Comparison of ENCODE assay signal across 9 mouse cellular contexts in the genomic region with DNA sequence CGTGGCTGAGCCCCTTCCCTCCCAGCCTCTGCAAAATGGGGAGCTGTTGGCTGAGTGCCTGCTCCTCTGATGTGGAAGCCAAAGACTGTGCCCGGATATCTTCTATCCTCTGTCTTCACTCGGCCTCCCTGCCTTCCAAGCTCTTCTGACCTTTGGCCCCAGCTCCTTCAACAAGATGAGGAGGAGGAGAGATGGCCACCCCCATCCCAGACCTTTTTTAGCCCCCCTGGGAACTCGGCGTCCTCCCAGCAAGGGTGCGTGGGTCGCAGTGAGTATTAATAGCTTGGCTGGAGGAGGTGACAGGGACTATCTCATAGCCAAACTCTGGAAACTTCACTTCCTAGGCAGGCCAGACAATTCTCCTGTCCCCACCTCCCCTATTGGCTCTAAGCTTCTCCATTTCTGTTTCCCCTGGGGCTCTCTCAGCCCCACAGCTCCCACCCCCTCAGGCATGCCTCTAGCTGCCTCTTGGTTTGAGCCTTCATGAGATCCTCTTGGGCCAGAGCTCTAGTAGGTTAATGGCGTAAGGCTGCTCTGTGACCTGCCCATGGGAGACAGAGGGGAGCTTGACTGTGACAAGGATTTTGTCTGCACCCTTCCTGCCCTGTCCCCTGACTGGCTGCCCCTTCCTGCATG. TPM values are rescaled to one million over a fixed set of nuclear protein-coding genes. Genes with fewer than 3 reads are reported as not detected.
A peak's percentile ranks its signal among the peaks of the same experiment; 100 is the strongest.
DNase-seq lines count a peak whose midpoint lies in the region; ATAC-seq lines count a peak whose summit lies in the region.
"Had no signal": no experiment of that assay in that cellular context is flagged by ENCODE, and none has a peak within 500 bp of the region (broad histone marks: within the 10 kb centered on the region; RNA-seq: fewer than 3 reads in every experiment).

No protein-coding gene starts in this region.

- no peak for ATAC-seq in heart, embryonic 12.5 days (ENCODE audit: insufficient number of reproducible peaks, low FRiP score)
- no peak for ATAC-seq in liver, embryonic 12.5 days
- no peak for ATAC-seq in forebrain, embryonic 12.5 days (ENCODE audit: low FRiP score)

- H3K4me1 ChIP-seq in heart, embryonic 12.5 days (replicated peaks), result peaks cover 72% of the 10 kb centered on the region
- peaks cover 67% of the 10 kb centered on the region for H3K4me1 ChIP-seq in limb, embryonic 10.5 days
- H3K4me1 ChIP-seq in liver, embryonic 12.5 days, result peaks cover 57% of the 10 kb centered on the region
- peaks cover 6% of the 10 kb centered on the region; the same call in 1 of the 2 replicates for H3K4me1 ChIP-seq in forebrain, embryonic 12.5 days

- peak; percentile 71 to 72 for DNase-seq in gastrocnemius, adult 8-10 months (ENCODE audit: low spot score in 2 of 2)
- no peak for DNase-seq in gastrocnemius, postnatal 14 days
- peak; percentile 42 to 53 for DNase-seq in adrenal gland, postnatal 36 days
- no peak for DNase-seq in limb, embryonic 10.5 days (ENCODE audit: low spot score)
- no peak for DNase-seq in embryo, embryonic 10.5 days (ENCODE audit: low spot score)

- H3K36me3 ChIP-seq in heart, embryonic 12.5 days, result no peaks in the 10 kb centered on the region
- no peaks in the 10 kb centered on the region for H3K36me3 ChIP-seq in limb, embryonic 10.5 days
- H3K36me3 ChIP-seq in liver, embryonic 12.5 days, result no peaks in the 10 kb centered on the region
- no peaks in the 10 kb centered on the region for H3K36me3 ChIP-seq in forebrain, embryonic 12.5 days (replicated peaks)

- intact Hi-C loops in gastrocnemius, postnatal 14 days (cut with DNase I; ENCODE audit: low total_unique reads), result no loop called here

- 23% methylated on average over 8 of the region's 8 CpGs for WGBS in heart, embryonic 12.5 days
- 56% methylated on average over 8 of the region's 8 CpGs for WGBS in limb, embryonic 10.5 days
- WGBS in liver, embryonic 12.5 days (ENCODE audit: insufficient replicate concordance), result 48% methylated on average over 8 of the region's 8 CpGs
- WGBS in forebrain, embryonic 12.5 days, result 68% methylated on average over 8 of the region's 8 CpGs

- H3K4me3 ChIP-seq in heart, embryonic 12.5 days, result no peak overlapping the region
- H3K4me3 ChIP-seq in limb, embryonic 10.5 days, result no peak overlapping the region
- no peak overlapping the region for H3K4me3 ChIP-seq in liver, embryonic 12.5 days
- no peak overlapping the region for H3K4me3 ChIP-seq in forebrain, embryonic 12.5 days (replicated peaks)

- no peak overlapping the region for H3K4me2 ChIP-seq in heart, embryonic 12.5 days
- H3K4me2 ChIP-seq in liver, embryonic 12.5 days, result no peak overlapping the region
- H3K4me2 ChIP-seq in forebrain, embryonic 12.5 days, result no peak overlapping the region
- H3K4me2 ChIP-seq: liver, embryonic 11.5 days had no signal

- 0 out of 2 replicates have a peak, but pooled peaks cover 5% of the 10 kb centered on the region for H3K9me3 ChIP-seq in heart, embryonic 12.5 days (replicated peaks)
- H3K9me3 ChIP-seq in limb, embryonic 10.5 days (replicated peaks), result no peaks in the 10 kb centered on the region
- H3K9me3 ChIP-seq in liver, embryonic 12.5 days (replicated peaks), result peaks cover 5% of the 10 kb centered on the region
- H3K9me3 ChIP-seq in forebrain, embryonic 12.5 days, result no peaks in the 10 kb centered on the region

- H3K9ac ChIP-seq in heart, embryonic 12.5 days, result no peak overlapping the region
- H3K9ac ChIP-seq in liver, embryonic 12.5 days, result no peak overlapping the region
- H3K9ac ChIP-seq in forebrain, embryonic 12.5 days, result no peak overlapping the region

- peak overlapping the region; percentile 74 for H3K27ac ChIP-seq in heart, embryonic 12.5 days (ENCODE audit: poor library complexity, severe bottlenecking)
- peak overlapping the region; percentile 66 for H3K27ac ChIP-seq in limb, embryonic 10.5 days
- no peak overlapping the region for H3K27ac ChIP-seq in liver, embryonic 12.5 days
- H3K27ac ChIP-seq in forebrain, embryonic 12.5 days, result no peak overlapping the region

- H3K27me3 ChIP-seq in heart, embryonic 12.5 days (replicated peaks), result no peaks in the 10 kb centered on the region
- H3K27me3 ChIP-seq in limb, embryonic 10.5 days (ENCODE audit: low read depth, poor library complexity, severe bottlenecking), result no peaks in the 10 kb centered on the region
- H3K27me3 ChIP-seq in liver, embryonic 12.5 days (replicated peaks), result peaks cover 15% of the 10 kb centered on the region; the same call in 1 of the 2 replicates
- H3K27me3 ChIP-seq in forebrain, embryonic 12.5 days, result no peaks in the 10 kb centered on the region

RNA-seq across cellular contexts. Expression of gene Rpl29, which starts 22.7 kb away (rescaled TPM):
- total RNA-seq in gastrocnemius, adult 8-10 months (2022), result 100 to 1,000 TPM; 259 to 320 (median 274) TPM
- total RNA-seq in gastrocnemius, postnatal 14 days (2021), result 100 to 1,000 TPM; 350 to 424 TPM
- 100 to 1,000 TPM; 403 to 411 TPM for total RNA-seq in adrenal gland, postnatal 36 days (2021)
- polyA plus RNA-seq in heart, embryonic 12.5 days (2016; fragmentation: Nextera tagmentation; extraction: Ambion mirVana), result 608 and 648 TPM in 2 replicates
- polyA plus RNA-seq in limb, embryonic 10.5 days (2016; fragmentation: Nextera tagmentation; extraction: Ambion mirVana), result 1,033 and 1,267 TPM in 2 replicates
- 870 and 914 TPM in 2 replicates for polyA plus RNA-seq in liver, embryonic 12.5 days (2016; fragmentation: Nextera tagmentation; extraction: Ambion mirVana)
- 757 and 770 TPM in 2 replicates for polyA plus RNA-seq in forebrain, embryonic 12.5 days (2016; fragmentation: Nextera tagmentation; extraction: Ambion mirVana)

RNA-seq across cellular contexts. Expression of gene Acy1, which starts 31.6 kb away (rescaled TPM):
- total RNA-seq in gastrocnemius, adult 8-10 months (2022), result 10 to 100 TPM in 2 of 4 experiments, 1 to 10 TPM in 2; 6.2 to 13.0 (median 9.1) TPM
- total RNA-seq in gastrocnemius, postnatal 14 days (2021), result 10 to 100 TPM in 1 of 2 experiments, 1 to 10 TPM in 1; 8.4 to 10.9 TPM
- 10 to 100 TPM; 11.7 to 14.8 TPM for total RNA-seq in adrenal gland, postnatal 36 days (2021)
- polyA plus RNA-seq in heart, embryonic 12.5 days (2016; fragmentation: Nextera tagmentation; extraction: Ambion mirVana), result 26.9 and 27.1 TPM in 2 replicates
- 49.4 and 52.8 TPM in 2 replicates for polyA plus RNA-seq in limb, embryonic 10.5 days (2016; fragmentation: Nextera tagmentation; extraction: Ambion mirVana)
- polyA plus RNA-seq in liver, embryonic 12.5 days (2016; fragmentation: Nextera tagmentation; extraction: Ambion mirVana), result 34.0 and 35.2 TPM in 2 replicates
- polyA plus RNA-seq in forebrain, embryonic 12.5 days (2016; fragmentation: Nextera tagmentation; extraction: Ambion mirVana), result 38.0 and 42.6 TPM in 2 replicates

RNA-seq across cellular contexts. Expression of gene Dusp7, which starts 38.1 kb away (rescaled TPM):
- 10 to 100 TPM; 15.4 to 53.2 (median 35.0) TPM for total RNA-seq in gastrocnemius, adult 8-10 months (2022)
- 10 to 100 TPM; 13.9 to 17.6 TPM for total RNA-seq in gastrocnemius, postnatal 14 days (2021)
- total RNA-seq in adrenal gland, postnatal 36 days (2021), result 10 to 100 TPM; 16.4 to 24.1 TPM
- 16.9 and 20.1 TPM in 2 replicates for polyA plus RNA-seq in heart, embryonic 12.5 days (2016; fragmentation: Nextera tagmentation; extraction: Ambion mirVana)
- polyA plus RNA-seq in limb, embryonic 10.5 days (2016; fragmentation: Nextera tagmentation; extraction: Ambion mirVana), result 43.1 and 44.9 TPM in 2 replicates
- 10.4 and 10.5 TPM in 2 replicates for polyA plus RNA-seq in liver, embryonic 12.5 days (2016; fragmentation: Nextera tagmentation; extraction: Ambion mirVana)
- polyA plus RNA-seq in forebrain, embryonic 12.5 days (2016; fragmentation: Nextera tagmentation; extraction: Ambion mirVana), result 12.1 and 16.3 TPM in 2 replicates

RNA-seq across cellular contexts. Expression of gene Abhd14b, which starts 40.7 kb away (rescaled TPM):
- total RNA-seq in gastrocnemius, adult 8-10 months (2022), result 1 to 10 TPM; 2.1 to 3.8 (median 3.3) TPM
- 1 to 10 TPM; 4.6 to 6.5 TPM for total RNA-seq in gastrocnemius, postnatal 14 days (2021)
- total RNA-seq in adrenal gland, postnatal 36 days (2021), result 10 to 100 TPM; 25.2 to 45.0 TPM
- polyA plus RNA-seq in heart, embryonic 12.5 days (2016; fragmentation: Nextera tagmentation; extraction: Ambion mirVana), result 4.8 and 5.1 TPM in 2 replicates
- polyA plus RNA-seq in limb, embryonic 10.5 days (2016; fragmentation: Nextera tagmentation; extraction: Ambion mirVana), result 5.9 and 7.6 TPM in 2 replicates
- polyA plus RNA-seq in liver, embryonic 12.5 days (2016; fragmentation: Nextera tagmentation; extraction: Ambion mirVana), result 14.5 and 15.2 TPM in 2 replicates
- 4.4 TPM in 2 replicates for polyA plus RNA-seq in forebrain, embryonic 12.5 days (2016; fragmentation: Nextera tagmentation; extraction: Ambion mirVana)

RNA-seq across cellular contexts. Expression of gene Abhd14a, which starts 40.9 kb away (rescaled TPM):
- total RNA-seq in gastrocnemius, adult 8-10 months (2022), result 10 to 100 TPM; 15.2 to 17.8 (median 16.7) TPM
- total RNA-seq in gastrocnemius, postnatal 14 days (2021), result 10 to 100 TPM; 13.3 to 16.0 TPM
- 10 to 100 TPM; 18.9 to 20.2 TPM for total RNA-seq in adrenal gland, postnatal 36 days (2021)
- polyA plus RNA-seq in heart, embryonic 12.5 days (2016; fragmentation: Nextera tagmentation; extraction: Ambion mirVana), result 39.7 and 44.4 TPM in 2 replicates
- polyA plus RNA-seq in limb, embryonic 10.5 days (2016; fragmentation: Nextera tagmentation; extraction: Ambion mirVana), result 45.0 and 46.9 TPM in 2 replicates
- 29.1 and 31.6 TPM in 2 replicates for polyA plus RNA-seq in liver, embryonic 12.5 days (2016; fragmentation: Nextera tagmentation; extraction: Ambion mirVana)
- polyA plus RNA-seq in forebrain, embryonic 12.5 days (2016; fragmentation: Nextera tagmentation; extraction: Ambion mirVana), result 37.7 and 39.0 TPM in 2 replicates

Comparison
In these comparisons a context has a peak if more than half of its experiments do, and no peak if none do; other contexts are left out.
1. DNase-seq: peak in gastrocnemius, adult 8-10 months (2 of 2) and adrenal gland, postnatal 36 days (2 of 2); none in gastrocnemius, postnatal 14 days (single experiment), limb, embryonic 10.5 days (single experiment) and embryo, embryonic 10.5 days (single experiment).
2. H3K27ac ChIP-seq: peak in heart, embryonic 12.5 days (single experiment) and limb, embryonic 10.5 days (single experiment); none in liver, embryonic 12.5 days (single experiment) and forebrain, embryonic 12.5 days (single experiment).